Mouse (Mus musculus) spleen, adult 2 months (tissue): ENCODE measurements around the gene Pacs1. TPM values are rescaled to one million over a fixed set of nuclear protein-coding genes. Genes with fewer than 3 reads are reported as not detected.
"Not testable (repeated sequence)": the region's sequence is repeated elsewhere in the genome, so short reads cannot be mapped to it uniquely, and the experiment has no call there.

Experiments used
- DNase-seq, 2 experiments: peaks; one replicate each; pipeline versions ENCODE4 v3.0.0 to v3.0.0-alpha.2; 2012 to 2021; ENCODE audit warnings: low spot score in 2 of 2, low read depth in 1 of 2
- H3K27ac ChIP-seq: fragments of 200-500 bp; 2 replicates; pipeline ENCODE4 v1.5.1; 2012; ENCODE audit warnings: low read length, inconsistent platforms; ENCODE audit not compliant: insufficient read depth
- H3K27me3 ChIP-seq: fragments of 200-500 bp; 2 replicates; pipeline ENCODE4 v1.6.1; 2012; ENCODE audit warnings: mild to moderate bottlenecking, moderate library complexity, low read length, inconsistent platforms; ENCODE audit not compliant: control insufficient read depth, insufficient read depth
- H3K36me3 ChIP-seq: fragments of 200-500 bp; 2 replicates; pipeline ENCODE4 v1.6.1; 2012; ENCODE audit warnings: mild to moderate bottlenecking, low read length, inconsistent platforms; ENCODE audit not compliant: control insufficient read depth, insufficient read depth
- H3K4me1 ChIP-seq: fragments of 200-500 bp; 2 replicates; pipeline ENCODE4 v1.6.1; 2011; ENCODE audit warnings: inconsistent platforms; ENCODE audit not compliant: control insufficient read depth, insufficient read depth, insufficient read length
- H3K4me3 ChIP-seq: fragments of 200-500 bp; 2 replicates; pipeline ENCODE4 v1.5.1; 2011; ENCODE audit warnings: mild to moderate bottlenecking, inconsistent platforms; ENCODE audit not compliant: insufficient read depth, insufficient read length; ENCODE audit errors: extremely low read depth
- CTCF ChIP-seq: fragments of 200-500 bp; IDR thresholded peaks from 2 replicates; pipeline ENCODE4 v1.5.1; 2011; ENCODE audit warnings: mild to moderate bottlenecking, inconsistent platforms; ENCODE audit not compliant: insufficient read depth, insufficient read length, insufficient replicate concordance; ENCODE audit errors: extremely low read depth
- POLR2A ChIP-seq: fragments of 200-500 bp; IDR thresholded peaks from 2 replicates; pipeline ENCODE4 v1.6.1; 2011; ENCODE audit warnings: low read depth, low read length, inconsistent platforms
- WGBS: fragments of 180-500 bp; shearing (Covaris S2); methylation state at CpG from one replicate; pipeline ENCODE4 v1.1.7; 2018; 5-methylcytosine and 5-hydroxymethylcytosine counted together
- polyA plus RNA-seq: library from polyadenylated mRNA; depleted of rRNA; stranded (reverse); fragments of >200 nt; gene quantifications from 2 replicates; pipeline ENCODE4 v1.2.3, GENCODE M21; 2012

Pacs1 gene
- polyA plus RNA-seq, 1 experiment: 35.0 TPM

- no peak overlapping the region for H3K4me3 ChIP-seq
- no peaks in the 10 kb centered on the region for H3K36me3 ChIP-seq
- TF ChIP-seq POLR2A (no peak), CTCF (no peak)
- no peaks in the 10 kb centered on the region for H3K27me3 ChIP-seq
- no peak overlapping the region for H3K27ac ChIP-seq
- DNase-seq: no peak
- no peaks in the 10 kb centered on the region for H3K4me1 ChIP-seq
- WGBS: 92% methylated on average over 2 of the region's 2 CpGs
Measured at GRCm38 (mm10) chr19:5224624-5225023, 48.3 kb downstream of the Pacs1 start.

- no peak overlapping the region for H3K4me3 ChIP-seq
- no peak for DNase-seq
- no peaks in the 10 kb centered on the region for H3K27me3 ChIP-seq
- WGBS: 92% methylated on average over 4 of the region's 4 CpGs
- H3K27ac ChIP-seq: no peak overlapping the region
- H3K36me3 ChIP-seq: no peaks in the 10 kb centered on the region
- no peaks in the 10 kb centered on the region for H3K4me1 ChIP-seq
- TF ChIP-seq POLR2A: no peak
- TF ChIP-seq CTCF: no peak
Measured at GRCm38 (mm10) chr19:5224077-5224476, 48.8 kb downstream of the Pacs1 start.

- Histone ChIP-seq H3K27ac (no peak overlapping the region), H3K27me3 (no peaks in the 10 kb centered on the region), H3K4me3 (no peak overlapping the region), H3K36me3 (no peaks in the 10 kb centered on the region), H3K4me1 (no peaks in the 10 kb centered on the region)
- TF ChIP-seq POLR2A (no peak), CTCF (no peak)
- WGBS: 97% methylated on average over 2 of the region's 2 CpGs
- DNase-seq: no peak
Measured at GRCm38 (mm10) chr19:5221926-5222325, 51.0 kb downstream of the Pacs1 start.

GRCm38 (mm10) chr19:5221219-5221723, 51.6 kb downstream of the Pacs1 start:
- not testable (repeated sequence) for DNase-seq, H3K4me1 ChIP-seq, H3K27ac ChIP-seq, H3K27me3 ChIP-seq, H3K4me3 ChIP-seq, H3K36me3 ChIP-seq
- WGBS: 24% methylated on average over 2 of the region's 2 CpGs

- no peaks in the 10 kb centered on the region for H3K4me1 ChIP-seq
- TF ChIP-seq POLR2A (no peak), CTCF (no peak)
- no peak overlapping the region for H3K27ac ChIP-seq
- no peak overlapping the region for H3K4me3 ChIP-seq
- no peak for DNase-seq
- 93% methylated on average over 3 of the region's 3 CpGs for WGBS
- no peaks in the 10 kb centered on the region for H3K27me3 ChIP-seq
- H3K36me3 ChIP-seq: no peaks in the 10 kb centered on the region
Measured at GRCm38 (mm10) chr19:5220389-5220788, 52.5 kb downstream of the Pacs1 start.

GRCm38 (mm10) chr19:5201691-5202090, 71.2 kb downstream of the Pacs1 start:
- no peak overlapping the region for H3K27ac ChIP-seq
- DNase-seq: no peak
- no peaks in the 10 kb centered on the region for H3K27me3 ChIP-seq
- H3K36me3 ChIP-seq: no peaks in the 10 kb centered on the region
- no peaks in the 10 kb centered on the region for H3K4me1 ChIP-seq
- H3K4me3 ChIP-seq: no peak overlapping the region
- 73% methylated on average over 2 of the region's 2 CpGs for WGBS
- TF ChIP-seq POLR2A (no peak), CTCF (no peak)

- 83% methylated on average over 4 of the region's 4 CpGs for WGBS
- H3K36me3 ChIP-seq, H3K27me3 ChIP-seq, H3K4me1 ChIP-seq, H3K4me3 ChIP-seq, H3K27ac ChIP-seq: not testable (repeated sequence)
- DNase-seq: peak in 1 of 2 experiments; percentile 17
Measured at GRCm38 (mm10) chr19:5200617-5201016, 72.3 kb downstream of the Pacs1 start.
